Mouse (Mus musculus) adipocyte (in vitro differentiated cells): Measurements from ENCODE around the gene Vps45.
A peak's percentile ranks its signal among the peaks of the same experiment; 100 is the strongest.

Source experiments
- DNase-seq: peaks from one replicate; pipeline ENCODE4 v3.0.0-alpha.2; 2016; ENCODE audit warnings: low spot score

Vps45 gene

DNA sequence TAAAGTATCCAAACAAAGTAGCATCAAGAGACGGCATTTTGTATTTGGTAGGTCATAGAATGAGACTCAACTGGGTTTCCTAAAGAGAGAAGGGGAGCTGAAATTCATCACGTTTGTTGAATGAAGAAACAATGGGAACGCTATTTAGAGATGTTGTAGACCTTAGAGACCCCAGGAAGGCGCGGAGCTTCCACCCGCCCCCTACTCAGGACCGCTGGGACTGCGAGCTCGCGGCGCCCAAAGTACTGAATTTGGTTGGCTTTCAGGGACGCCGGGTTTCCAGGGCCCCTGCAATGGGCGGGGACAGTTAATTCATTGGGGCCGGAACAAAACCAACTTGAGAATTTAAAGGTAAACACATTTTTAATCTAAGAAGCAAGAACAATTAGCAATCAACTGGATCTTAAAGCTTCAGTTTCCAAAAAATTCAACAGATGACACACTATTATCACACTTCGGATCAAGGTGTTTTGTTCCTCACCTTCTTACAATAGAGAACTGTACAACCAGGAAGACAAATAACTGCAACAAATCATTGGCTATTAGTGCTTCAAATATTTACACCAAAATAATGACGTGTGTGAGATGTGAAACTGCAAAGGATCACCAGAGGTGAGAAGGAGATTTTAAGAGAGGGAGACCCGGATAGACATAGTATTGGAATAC, at the start of gene Vps45:
Gene Vps45, minus strand, starts transcription at position 236 of the 666 bp plus-strand sequence.
- peak; percentile 70 for DNase-seq

DNA sequence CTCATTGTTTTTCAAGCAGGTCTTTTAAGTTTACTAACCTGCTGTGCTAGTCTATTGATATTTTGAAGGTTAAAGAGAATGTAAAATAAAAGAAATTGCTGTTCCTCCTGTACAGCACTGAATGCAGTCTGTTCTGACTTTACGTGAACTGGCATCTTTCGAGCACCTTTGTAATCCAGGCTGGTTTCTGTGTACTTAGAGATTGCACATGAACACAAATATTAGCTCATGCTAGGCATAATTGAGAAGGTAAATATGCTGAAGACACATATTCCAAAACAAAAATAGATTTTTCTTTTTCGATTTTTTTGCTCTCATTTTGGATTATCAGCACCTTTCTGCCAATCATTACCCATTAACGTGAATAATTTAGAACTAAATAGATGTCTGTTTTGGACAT, 47.9 kb upstream of the Vps45 start:
- no peak for DNase-seq

DNA sequence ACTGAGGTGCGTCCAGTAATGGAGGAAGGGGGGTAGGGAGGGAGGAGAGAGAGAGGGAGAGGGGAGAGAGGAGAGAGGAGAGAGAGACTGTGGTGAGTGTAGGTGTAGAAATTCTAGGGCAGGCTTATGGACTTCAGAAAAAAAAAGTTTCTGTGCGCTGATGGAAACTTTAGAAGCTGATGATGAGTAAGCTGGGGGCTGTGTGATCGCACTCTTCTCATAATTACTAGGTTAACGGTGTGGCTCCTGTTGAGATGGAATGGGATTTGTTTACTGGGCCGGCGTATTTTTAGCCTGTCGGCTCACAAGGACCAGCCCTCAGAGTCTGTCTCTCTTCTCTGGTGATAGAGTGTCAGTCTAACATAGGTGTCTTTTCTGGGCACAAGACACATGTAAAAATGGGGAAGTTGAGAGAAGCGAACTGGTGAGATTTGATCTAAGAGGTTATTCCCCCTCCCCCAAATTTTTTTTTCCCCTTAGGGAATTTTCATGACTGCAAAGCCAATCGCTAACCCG, 47.0 kb upstream of the Vps45 start:
- DNase-seq: no peak

DNA sequence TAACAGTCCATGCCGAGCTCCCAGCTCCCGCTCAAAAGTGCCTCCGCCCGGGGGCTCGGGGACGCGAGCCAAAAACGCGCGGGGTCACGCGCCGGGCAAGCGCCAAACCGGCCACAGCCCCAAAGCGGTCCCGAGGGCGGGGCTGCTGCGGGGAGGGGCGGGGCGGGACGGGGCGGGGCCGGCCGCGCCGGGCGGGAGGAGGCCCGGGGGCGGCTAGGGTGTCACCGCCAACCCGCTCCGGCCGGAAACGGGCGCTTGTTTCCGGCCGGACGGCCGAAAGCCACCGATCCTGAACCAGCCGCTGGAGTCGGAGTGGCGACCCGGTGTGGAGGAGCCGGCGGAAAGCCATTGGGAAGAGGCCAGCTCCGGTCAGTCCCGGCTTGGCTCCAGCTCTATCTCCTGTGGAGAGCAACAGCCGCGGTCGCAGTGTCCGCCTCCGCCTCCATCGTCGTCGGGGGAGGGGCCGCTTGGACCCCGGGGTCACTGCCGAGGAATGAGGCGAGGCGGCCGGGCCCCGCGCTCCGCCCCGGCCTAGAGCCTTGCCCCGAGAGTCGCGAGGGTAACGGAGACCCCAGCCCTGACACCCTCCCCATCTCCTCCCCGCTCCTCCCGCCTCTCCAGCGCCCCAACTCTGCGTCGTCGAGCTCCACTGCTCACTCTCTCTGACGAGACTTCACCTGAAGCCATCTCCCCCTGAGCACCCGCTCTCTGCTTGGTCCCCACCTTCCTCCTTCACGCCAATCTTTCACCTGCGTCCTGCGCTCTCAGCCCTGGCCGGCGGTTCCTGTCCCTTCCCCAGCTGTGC, 46.2 kb upstream of the Vps45 start, which contains the start of gene Otud7b:
Gene Otud7b, plus strand, starts transcription at position 267 of the 805 bp plus-strand sequence.
- DNase-seq: peak; percentile 82

DNA sequence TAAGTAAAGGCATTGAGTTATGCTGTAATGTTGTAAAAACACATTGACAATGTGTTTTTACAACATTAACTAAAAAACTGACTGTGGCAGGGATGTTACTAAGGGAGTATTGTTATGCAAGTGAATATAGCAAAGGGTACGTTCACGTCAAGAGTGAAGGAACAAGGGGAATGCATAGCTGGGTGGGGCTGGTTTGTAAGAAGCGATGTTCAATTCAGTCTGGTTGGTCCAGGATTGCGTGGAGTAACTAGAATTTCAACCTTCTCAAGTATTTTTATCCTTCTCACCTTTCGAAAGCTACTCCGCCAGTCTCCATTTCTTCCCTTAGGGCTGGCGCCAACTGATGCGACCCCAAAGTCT, 45.6 kb upstream of the Vps45 start:
- no peak for DNase-seq

DNA sequence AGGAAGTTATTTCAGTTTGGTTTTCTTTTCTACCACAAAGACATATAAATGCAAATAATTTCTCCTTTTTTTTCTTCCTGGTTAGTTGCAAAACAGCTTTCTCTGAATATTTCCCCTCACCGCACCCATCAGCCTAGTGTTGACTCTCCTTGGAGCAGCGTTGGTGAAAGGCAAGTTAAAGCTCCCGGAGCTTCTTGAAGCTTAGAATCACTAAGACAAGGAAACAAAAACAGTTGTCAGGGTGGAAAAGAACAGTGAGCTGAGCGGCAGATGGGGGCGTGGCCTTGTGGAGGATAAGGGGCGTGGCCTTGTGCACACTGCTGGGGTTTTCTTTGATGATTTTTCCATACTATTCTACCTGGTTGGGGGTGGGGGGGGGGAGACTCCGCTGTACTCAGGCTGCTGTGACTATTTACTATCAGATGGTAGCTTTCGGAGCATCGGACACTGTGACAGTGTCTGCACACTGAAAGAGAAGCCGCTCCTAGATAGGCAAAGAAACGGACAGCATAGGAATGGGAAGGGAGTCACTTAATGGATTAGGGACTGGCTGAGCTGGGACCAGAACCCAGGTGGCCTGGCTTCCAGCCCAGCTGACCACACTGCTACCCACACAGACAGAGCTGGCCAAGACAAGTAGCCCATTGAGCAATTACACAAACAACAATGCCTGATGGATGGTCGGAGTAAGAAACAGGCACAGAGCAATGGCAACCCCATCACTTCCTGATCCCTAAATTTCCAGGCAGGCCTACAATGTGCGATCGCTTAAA, 44.0 kb upstream of the Vps45 start:
- DNase-seq: peak; percentile 34

DNA sequence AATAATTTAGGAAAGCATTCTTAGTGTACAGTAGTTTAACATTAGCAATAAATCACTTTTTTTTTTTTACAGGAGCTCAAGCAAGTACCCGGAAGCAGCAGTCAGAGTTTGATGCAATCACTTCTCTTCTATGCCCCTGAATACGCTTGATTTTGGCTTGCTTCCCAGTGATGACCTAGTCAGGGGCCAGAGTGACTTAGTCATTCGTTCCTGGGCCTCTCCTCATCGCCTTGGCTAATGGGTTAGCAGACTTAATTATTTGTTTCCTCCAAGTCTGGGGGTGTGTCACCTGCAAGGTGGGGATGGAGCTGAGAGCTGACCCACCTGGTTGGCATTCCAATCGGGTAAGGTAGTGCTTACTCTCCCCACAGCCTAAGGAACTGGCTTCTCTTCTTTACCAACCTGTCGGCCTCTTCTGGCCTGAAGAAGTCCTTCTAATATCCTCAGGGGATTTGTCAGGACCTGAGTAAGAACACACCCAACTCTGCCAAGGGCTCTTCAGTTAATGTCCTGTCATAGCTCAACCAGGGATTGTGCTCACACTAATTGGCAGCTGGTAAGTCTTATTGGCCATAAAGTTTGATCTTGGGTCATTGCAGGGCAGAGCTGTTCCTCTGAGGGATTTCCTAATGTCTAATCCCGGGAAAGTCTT, 40.5 kb upstream of the Vps45 start:
- DNase-seq: peak; percentile 85

DNA sequence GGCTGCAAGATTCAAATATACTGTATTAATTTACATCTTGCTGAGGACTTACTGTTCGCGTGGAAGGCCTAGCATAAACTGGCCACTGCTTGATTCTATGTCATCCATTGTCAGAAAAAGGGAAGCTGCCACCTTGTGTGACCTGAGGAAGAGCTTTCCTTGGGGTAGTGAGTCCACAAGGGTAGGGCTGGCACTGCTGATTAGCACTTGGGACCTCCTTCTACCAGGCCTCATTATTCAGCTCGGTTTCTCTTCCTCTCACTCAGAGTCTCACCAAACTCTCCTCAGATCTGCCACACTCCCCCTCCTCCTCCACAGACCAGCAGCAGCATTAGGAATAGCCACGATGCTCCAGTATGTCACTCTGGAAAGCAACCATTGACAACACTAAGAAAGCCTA, 39.9 kb upstream of the Vps45 start:
- no peak for DNase-seq

DNA sequence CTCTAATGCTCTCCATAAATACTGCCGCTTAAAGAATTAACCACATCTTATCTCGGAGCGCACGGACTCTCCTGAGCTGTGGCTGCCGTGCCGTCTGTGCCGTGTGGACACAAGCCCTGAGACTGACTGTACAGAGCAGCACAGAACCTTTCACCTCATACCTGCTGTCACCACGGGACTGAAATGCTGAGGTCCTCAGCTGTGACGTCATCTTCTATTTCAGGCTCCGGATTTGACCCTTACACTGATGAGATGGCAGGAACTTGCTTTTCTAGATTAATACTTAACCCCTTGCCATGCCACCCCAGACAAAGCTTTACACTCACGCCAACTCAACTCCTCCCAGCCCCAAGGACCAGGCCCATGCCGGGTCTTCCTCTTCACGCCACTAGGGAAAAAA, 35.9 kb upstream of the Vps45 start:
- no peak for DNase-seq

DNA sequence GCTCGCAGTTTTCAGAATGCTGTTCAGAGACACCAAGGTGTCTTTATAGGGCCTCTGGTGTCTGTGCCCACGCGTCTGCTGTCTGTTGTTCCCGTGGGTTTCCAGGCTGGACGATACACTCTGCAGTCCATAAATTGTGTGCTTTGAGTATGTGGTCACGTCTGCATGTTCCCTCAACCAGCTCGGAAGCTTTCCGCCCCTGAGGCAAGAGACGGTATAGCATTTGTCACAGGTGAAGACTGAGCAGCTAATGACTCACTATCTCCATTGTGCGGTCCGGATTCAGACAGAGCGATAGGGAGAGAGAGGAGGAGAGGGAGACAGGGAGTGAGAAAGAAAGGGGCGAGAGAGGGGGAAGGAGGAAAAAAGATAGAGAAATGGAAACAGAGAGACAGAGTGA, 35.2 kb upstream of the Vps45 start:
- DNase-seq: no peak

DNA sequence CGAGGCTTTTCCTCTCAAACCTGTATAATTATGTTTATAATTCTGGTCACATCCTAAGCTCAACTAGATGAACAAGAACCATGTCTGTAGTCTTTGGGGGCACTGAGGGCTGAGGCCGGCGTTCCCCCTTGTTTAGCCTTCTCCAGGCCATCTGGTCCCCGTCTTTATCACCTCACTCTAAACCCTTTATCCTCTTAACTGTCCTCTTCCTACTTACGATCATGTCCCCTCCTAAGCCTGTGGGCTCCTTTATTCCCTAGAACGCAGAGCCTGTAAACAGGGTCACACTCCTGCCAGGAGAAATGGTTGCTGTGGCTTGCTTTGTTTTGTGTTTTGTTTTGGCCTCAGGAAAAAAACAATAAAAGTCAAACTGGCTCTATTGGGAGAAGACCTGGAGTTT, 33.7 kb upstream of the Vps45 start:
- no peak for DNase-seq

DNA sequence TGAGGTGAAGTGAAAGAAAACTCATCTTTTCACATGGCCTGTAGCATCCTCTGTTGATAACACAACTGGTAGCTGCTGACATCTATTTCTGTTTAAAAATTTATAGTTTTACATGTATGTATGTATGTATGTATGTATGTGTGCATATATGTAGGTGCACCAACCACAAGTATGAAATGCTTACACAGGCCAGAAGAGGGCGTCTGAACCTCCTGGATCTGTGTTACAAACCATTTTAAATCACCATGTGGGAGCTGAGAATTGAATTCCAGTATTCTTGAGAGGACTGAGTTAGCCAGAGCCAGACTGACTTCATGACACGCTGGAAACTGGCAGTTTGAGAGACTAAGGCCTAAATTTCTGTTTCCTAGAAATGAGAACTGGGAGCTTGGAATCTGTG, 32.9 kb upstream of the Vps45 start:
- no peak for DNase-seq

DNA sequence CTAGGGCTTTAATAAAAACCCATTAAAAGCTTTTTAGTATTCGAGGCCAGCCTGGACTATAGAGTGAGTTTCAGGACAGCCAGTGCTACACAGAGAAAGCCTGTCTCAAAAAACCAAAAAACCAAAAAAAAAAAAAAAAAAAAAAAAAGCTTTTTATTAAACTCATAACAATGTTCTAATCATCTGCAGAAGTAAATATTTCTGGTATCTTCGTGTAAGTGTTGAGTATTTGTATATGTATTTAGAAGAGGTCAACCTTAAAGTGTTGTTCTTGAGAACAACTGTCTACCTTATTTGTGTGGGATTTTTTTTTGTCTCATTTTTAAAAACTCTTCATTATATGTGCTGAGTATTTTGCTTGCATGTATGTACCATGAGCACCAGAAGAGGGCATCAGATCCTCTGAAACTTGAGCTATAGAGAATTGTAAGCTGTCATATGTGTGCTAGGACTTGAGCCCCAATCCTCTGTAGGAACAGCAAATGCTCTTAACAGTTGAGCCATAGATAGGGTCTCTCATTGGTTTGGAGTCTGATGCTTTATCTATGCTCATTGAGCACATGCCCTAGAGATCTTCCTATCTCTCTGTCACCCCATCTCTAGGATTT, 31.7 kb upstream of the Vps45 start:
- DNase-seq: no peak

DNA sequence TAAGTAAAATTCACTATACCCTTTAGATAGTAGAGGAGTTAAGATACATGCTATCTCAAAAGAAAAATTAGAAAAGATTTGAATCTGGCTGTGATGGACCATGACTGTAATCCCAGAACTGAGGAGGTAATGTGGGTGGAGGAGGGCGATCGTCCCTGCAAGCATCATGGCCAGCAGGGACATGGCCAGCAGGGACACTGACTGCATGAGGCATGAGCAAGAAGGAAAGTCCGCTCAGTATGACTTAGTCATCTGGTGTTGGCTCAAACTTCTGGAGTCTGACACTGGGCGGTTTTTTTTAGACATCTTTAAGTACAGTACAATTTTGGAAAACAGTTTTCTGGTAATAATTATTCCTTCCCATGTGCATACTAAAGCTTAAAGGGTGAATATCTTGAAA, 29.5 kb upstream of the Vps45 start:
- DNase-seq: peak; percentile 38

DNA sequence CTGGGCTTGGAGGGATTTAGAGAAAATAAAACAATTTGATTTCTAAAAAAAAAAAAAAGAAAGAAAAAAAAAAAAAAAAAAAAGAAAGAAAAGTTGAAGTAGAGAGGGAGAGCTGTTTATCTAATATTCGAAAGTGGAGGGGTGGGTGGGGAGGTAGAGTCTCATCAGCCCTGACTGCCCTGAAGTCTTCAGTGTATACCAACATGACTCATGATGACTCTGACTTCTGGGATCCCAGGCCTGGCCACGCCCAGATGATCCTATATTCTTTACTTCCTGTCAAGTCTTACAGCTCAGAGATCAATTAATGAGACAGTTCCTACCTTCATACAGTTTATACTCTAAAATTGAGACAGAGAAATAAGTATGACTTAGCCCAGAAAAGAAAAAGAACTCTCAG, 29.0 kb upstream of the Vps45 start:
- no peak for DNase-seq

DNA sequence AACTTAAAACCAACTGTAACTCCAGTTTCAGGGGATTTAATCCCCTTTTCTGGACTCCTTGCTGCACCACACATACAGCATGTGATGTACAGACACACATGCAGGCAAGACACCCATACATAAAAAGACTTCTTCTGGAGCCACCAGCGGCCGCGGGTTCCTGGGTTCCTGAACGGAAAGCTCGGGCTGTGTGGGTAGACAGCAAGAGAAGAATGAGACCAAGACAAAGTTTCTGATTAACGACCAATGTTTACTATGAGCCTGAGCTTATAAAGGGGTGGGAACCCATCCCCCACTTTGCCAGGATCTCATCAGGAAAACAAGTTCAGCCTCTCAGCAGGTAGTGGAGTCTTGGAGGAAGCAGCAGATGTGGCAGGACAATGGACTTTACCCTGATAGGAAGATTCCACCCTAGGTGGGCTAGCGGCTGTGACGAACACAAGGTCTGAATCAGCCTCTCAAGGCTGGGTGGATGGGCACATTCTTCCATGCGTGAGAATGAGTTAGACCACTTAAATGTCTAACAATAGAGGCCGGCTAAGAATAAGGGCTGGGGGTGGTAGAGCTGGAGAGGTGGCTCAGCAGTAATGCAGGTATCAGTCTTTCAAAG, 26.0 kb upstream of the Vps45 start:
- DNase-seq: no peak

DNA sequence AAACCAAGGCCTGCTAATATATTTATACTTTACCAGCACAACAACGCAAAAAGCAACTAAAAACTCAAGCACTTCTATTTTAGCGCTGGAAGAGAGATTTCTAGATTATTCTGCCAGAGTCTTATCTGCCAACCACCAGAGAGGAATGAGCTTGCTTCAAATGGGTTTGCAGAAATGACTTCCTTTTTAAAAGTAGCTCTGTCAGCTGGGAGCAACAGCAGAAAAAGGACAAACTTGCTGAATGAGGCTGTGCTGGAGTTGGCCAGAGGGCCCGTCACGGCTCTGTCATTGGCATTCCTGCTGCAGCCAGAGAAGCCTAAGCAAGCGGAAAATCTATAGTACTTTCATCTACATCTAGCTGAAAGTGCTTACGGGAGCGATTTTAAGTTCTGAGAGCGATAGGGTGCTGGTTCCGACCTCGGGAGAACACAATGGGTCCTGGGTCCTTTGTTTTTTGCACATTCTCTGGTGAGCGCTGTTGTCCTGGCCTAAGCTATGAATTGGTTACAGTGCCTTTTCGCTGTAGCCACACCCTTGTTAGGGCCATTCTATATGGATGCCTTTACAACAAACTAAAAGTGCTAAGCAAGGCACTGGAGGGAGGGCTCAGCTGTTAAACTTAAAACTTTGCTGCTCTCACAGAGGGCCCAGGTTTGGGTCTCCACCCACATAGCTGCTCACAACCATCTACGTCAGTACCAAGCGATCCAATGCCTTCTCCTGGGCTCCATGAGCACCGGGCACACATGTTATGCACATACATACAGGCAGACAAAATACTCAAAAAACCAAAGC, 24.6 kb upstream of the Vps45 start:
- DNase-seq: no peak

DNA sequence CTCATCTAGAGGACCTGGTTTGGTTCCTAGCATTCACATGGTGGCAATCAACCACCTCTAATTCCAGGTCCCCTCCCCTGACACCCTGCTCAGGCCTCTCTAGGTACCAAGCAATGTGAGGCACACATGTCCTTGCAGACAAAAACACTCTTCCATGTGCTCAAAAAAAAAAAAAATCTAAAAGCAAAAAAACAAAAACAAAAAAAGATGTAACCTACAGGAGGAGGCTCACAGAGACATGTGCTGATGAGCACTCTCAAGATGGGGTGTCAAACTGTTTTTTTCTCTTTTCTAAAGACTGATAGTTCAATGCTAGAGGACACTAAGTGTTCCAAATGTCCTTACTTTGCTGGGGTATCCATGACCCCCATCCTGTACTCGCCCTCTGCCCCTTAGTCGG, 23.8 kb upstream of the Vps45 start:
- no peak for DNase-seq

DNA sequence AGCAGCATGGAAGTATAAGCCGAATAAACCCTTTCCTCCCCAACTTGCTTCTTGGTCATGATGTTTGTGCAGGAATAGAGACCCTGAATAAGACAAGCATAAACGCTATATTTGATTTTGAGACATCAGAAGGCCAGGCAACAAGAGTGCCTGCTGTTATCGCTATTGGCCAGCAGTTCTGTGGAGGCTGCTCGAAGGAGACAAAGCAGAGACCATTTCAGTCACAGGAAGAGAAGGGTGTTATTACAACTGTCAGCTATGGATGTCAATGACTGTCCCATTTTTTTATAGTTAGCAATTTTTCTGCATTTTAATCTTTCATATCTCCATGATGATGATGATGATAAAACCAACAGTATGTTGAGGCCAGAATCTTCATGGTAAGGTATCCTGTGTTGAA, 23.4 kb upstream of the Vps45 start:
- no peak for DNase-seq

DNA sequence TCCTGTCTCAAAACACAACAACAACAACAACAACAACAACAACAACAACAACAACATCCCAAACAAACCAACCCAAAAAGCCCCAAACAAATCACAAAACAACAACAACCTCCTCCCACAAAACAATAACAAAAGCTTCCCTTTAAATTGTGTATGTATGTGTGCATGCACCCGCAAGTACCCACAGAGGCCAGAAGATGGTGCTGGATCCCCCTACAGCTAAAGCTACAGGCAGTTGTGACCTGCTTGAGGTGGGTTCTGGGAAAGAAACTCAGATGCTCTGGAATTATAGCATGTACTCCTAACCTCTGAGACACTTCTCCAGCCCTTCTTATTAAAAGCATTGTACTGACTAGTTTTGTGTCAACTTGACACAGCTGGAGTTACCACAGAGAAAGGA, 22.7 kb upstream of the Vps45 start:
- DNase-seq: no peak

DNA sequence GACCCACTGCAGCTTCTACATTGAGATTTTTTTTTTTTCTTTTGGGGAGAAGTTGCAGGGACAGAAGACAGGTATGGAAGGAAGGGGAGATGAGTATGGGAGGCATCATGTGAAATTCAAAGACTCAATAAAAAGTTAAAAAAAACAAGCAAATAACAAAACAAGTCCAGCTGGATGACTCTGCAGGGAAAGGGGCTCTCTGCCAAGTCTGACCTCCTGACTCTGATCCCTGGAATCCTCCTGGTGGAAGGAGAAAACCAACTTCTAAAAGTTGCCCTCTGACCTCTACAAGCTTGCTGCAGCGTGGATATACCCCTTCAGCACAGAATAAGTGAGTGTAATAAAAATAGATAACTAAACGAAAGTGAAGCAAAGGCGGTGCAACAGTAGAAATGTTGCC, 20.4 kb upstream of the Vps45 start:
- peak; percentile 64 for DNase-seq
